Mouse (Mus musculus): ENCODE data around the gene Clic3. TPM values are rescaled to one million over a fixed set of nuclear protein-coding genes. Genes with fewer than 3 reads are reported as not detected.

Clic3 gene
- total and polyA plus RNA-seq, 3 experiments = 0.30 to 0.71 TPM; not detected in 1

DNA sequence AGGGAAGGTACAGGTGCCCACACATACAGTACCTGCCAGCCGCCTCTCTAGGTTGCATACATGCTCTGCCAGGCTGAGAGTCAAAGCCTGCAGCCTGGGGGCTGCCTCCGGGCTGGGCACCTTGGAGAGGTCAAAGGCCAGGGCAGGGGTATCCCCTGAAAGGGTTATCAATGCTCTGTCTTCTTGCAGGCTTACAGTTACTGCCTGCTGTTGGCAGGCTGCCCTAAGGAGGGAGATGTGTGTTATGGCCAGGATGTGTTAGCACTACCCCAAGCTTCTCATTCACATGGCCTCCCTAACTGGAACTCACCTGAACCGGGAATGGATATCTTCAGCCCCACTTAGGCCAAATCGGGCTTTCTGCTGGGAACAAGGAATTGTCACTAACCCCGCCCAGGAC is 3.5 kb downstream of the Clic3 start:
- H3K79me2 ChIP-seq (replicated peaks; ENCODE audit: control insufficient read depth, extremely low read depth, insufficient read depth, poor library complexity, severe bottlenecking) = peaks cover 2% of the 10 kb centered on the region; the same call in 1 of the 2 replicates
- DNase-seq (ENCODE audit: extremely low read depth) = no peak
- dilution Hi-C loops (cut with MboI; ENCODE audit: extremely low pct_ligation_motif_present, extremely low pct_unique_long_range_greater_than_20kb, low sequenced_read_pairs) (no loop called here), in situ Hi-C loops (cut with MboI; ENCODE audit: low pct_ligation_motif_present, low pct_unique_long_range_greater_than_20kb, low sequenced_read_pairs) (no loop called here)
- H3K4me1 ChIP-seq (ENCODE audit: control insufficient read depth in 1 of 2, insufficient read depth in 2 of 2) = peaks cover 21 to 38% of the 10 kb centered on the region in 2 experiments
- H3K4me3 ChIP-seq (replicated peaks in 1 of 3; ENCODE audit: low read depth in 2 of 3, low read length in 2 of 3, poor library complexity in 1 of 3) = peak overlapping the region; percentile 68 to 90 (median 74)
- no peak overlapping the region for H3K27ac ChIP-seq (ENCODE audit: insufficient read depth, low read depth)
- H3K4me2 ChIP-seq (ENCODE audit: insufficient read depth, low read depth, poor library complexity, severe bottlenecking) = peak overlapping the region; percentile 77
- TF ChIP-seq IRF4 (IDR thresholded peaks at IDR 0.05; ENCODE audit: low read depth, low read length) (no peak), USF2 (conservative IDR thresholded peaks at IDR 0.05; ENCODE audit: low read depth, low read length) (no peak), RAD21 (IDR thresholded peaks at IDR 0.05; ENCODE audit: low read depth, low read length) (no peak), CTCF (conservative IDR thresholded peaks at IDR 0.05 in 1 of 2, IDR thresholded peaks at IDR 0.05 in 1 of 2; ENCODE audit: low read depth in 2 of 2, low read length in 2 of 2) (no peak), MAFK (IDR thresholded peaks at IDR 0.05; ENCODE audit: insufficient replicate concordance, low read length) (no peak), TBP (conservative IDR thresholded peaks at IDR 0.05; ENCODE audit: low read depth, low read length) (no peak), JUND (conservative IDR thresholded peaks at IDR 0.05; ENCODE audit: low read depth, low read length) (no peak), USF1 (IDR thresholded peaks at IDR 0.05; ENCODE audit: low read depth, low read length) (no peak), ELF1 (IDR thresholded peaks at IDR 0.05; ENCODE audit: low read depth, low read length) (no peak), ETS1 (conservative IDR thresholded peaks at IDR 0.05; ENCODE audit: low read depth, low read length) (no peak), EP300 (IDR thresholded peaks at IDR 0.05; ENCODE audit: low read length) (no peak), E2F4 (IDR thresholded peaks at IDR 0.05; ENCODE audit: insufficient replicate concordance, low read depth, low read length) (no peak), ZC3H11A (IDR thresholded peaks at IDR 0.05; ENCODE audit: low read depth, low read length) (no peak)
- H3K27me3 ChIP-seq (replicated peaks) = no peaks in the 10 kb centered on the region
- no peaks in the 10 kb centered on the region for H3K9me3 ChIP-seq (replicated peaks; ENCODE audit: low read length)
- H3K36me3 ChIP-seq (replicated peaks in 1 of 2; ENCODE audit: control insufficient read depth in 1 of 2, insufficient read depth in 1 of 2, low read length in 1 of 2) = peaks cover 11 to 29% of the 10 kb centered on the region in 2 experiments
- H3K9ac ChIP-seq (ENCODE audit: insufficient read depth, low read depth) = peak overlapping the region; percentile 47

DNA sequence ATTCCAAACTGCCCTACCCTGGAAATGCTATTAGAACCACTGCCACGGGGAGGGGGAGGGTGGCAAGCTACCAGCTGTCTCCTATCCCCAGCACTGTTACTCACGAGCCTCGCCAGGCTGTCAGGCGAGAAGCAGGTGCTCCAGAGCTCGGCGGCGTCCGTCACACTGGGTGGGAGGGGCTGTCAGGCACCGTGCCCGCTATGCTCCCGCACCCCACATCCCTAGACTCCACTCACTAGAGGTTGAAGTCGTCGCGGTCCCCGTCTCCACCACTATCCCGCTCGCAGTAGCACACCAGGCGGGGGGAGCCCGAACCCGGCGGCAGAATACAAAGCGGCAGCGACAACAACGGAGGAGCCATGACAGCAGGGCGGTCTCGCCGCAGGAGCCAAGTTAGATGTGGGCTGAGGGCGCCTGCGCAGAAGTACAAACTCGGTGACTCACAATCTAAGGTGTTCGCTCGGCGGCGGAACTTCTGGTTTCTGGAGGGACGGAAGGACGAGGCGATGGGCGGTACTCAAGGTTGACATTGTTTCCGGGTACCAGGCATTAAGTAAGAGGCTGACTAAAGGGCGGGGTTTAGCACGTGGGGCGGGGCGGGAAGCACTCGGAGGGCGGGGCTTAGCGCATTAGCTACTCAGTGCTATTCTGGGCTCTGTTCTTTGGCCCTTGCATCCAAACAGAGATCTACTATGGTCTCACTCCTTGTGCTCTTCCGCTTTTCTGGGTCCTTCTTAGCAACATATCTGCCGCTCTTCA is 4.1 kb downstream of the Clic3 start, which contains the start of gene Paxx:
Gene Paxx, minus strand, starts transcription at position 544 of the 759 bp plus-strand sequence.
- peak; percentile 100 for DNase-seq (ENCODE audit: extremely low read depth)
- in situ Hi-C loops (cut with MboI; ENCODE audit: low pct_ligation_motif_present, low pct_unique_long_range_greater_than_20kb, low sequenced_read_pairs) (no loop called here), dilution Hi-C loops (cut with MboI; ENCODE audit: extremely low pct_ligation_motif_present, extremely low pct_unique_long_range_greater_than_20kb, low sequenced_read_pairs) (no loop called here)
- Histone ChIP-seq H3K79me2 (replicated peaks; ENCODE audit: control insufficient read depth, extremely low read depth, insufficient read depth, poor library complexity, severe bottlenecking) (peaks cover 2% of the 10 kb centered on the region; the same call in 1 of the 2 replicates), H3K27me3 (replicated peaks) (no peaks in the 10 kb centered on the region), H3K4me1 (ENCODE audit: control insufficient read depth in 1 of 2, insufficient read depth in 2 of 2) (peaks cover 27 to 43% of the 10 kb centered on the region in 2 experiments), H3K27ac (ENCODE audit: insufficient read depth, low read depth) (peak within 1 kb of the TSS; percentile 70), H3K9ac (ENCODE audit: insufficient read depth, low read depth) (peak within 1 kb of the TSS; percentile 47), H3K4me2 (ENCODE audit: insufficient read depth, low read depth, poor library complexity, severe bottlenecking) (peak within 1 kb of the TSS; percentile 77), H3K4me3 (replicated peaks in 1 of 3; ENCODE audit: low read depth in 2 of 3, low read length in 2 of 3, poor library complexity in 1 of 3) (peak within 1 kb of the TSS; percentile 68 to 90 (median 74)), H3K9me3 (replicated peaks; ENCODE audit: low read length) (no peaks in the 10 kb centered on the region), H3K36me3 (replicated peaks in 1 of 2; ENCODE audit: control insufficient read depth in 1 of 2, insufficient read depth in 1 of 2, low read length in 1 of 2) (peaks cover 11 to 27% of the 10 kb centered on the region in 2 experiments)
- TF ChIP-seq EP300 (IDR thresholded peaks at IDR 0.05; ENCODE audit: low read length) (no peak), MAFK (IDR thresholded peaks at IDR 0.05; ENCODE audit: insufficient replicate concordance, low read length) (no peak), CHD2 (IDR thresholded peaks at IDR 0.05; ENCODE audit: low read length) (no peak), USF2 (conservative IDR thresholded peaks at IDR 0.05; ENCODE audit: low read depth, low read length) (no peak), ZMIZ1 (IDR thresholded peaks at IDR 0.05; ENCODE audit: low read depth, low read length) (no peak; the same call in 1 of the 2 replicates), SMC3 (IDR thresholded peaks at IDR 0.05; ENCODE audit: low read depth, low read length) (no peak), NELFE (IDR thresholded peaks at IDR 0.05; ENCODE audit: low read depth, low read length) (peak; percentile 81), ETS1 (conservative IDR thresholded peaks at IDR 0.05; ENCODE audit: low read depth, low read length) (no peak; the same call in 1 of the 2 replicates), PAX5 (IDR thresholded peaks at IDR 0.05; ENCODE audit: low read length) (no peak), TBP (conservative IDR thresholded peaks at IDR 0.05; ENCODE audit: low read depth, low read length) (peak; percentile 76), GABPA (IDR thresholded peaks at IDR 0.05; ENCODE audit: insufficient replicate concordance, low read depth, low read length) (no peak), MYC (IDR thresholded peaks at IDR 0.05; ENCODE audit: low read depth, low read length) (no peak), IRF4 (IDR thresholded peaks at IDR 0.05; ENCODE audit: low read depth, low read length) (no peak), HCFC1 (IDR thresholded peaks at IDR 0.05; ENCODE audit: low read depth, low read length) (peak; percentile 74), TCF12 (IDR thresholded peaks at IDR 0.05; ENCODE audit: low read depth, low read length) (peak; percentile 44; the same call in 1 of the 2 replicates), RAD21 (IDR thresholded peaks at IDR 0.05; ENCODE audit: low read depth, low read length) (no peak), USF1 (IDR thresholded peaks at IDR 0.05; ENCODE audit: low read depth, low read length) (peak; percentile 20; the same call in 1 of the 2 replicates), JUND (conservative IDR thresholded peaks at IDR 0.05; ENCODE audit: low read depth, low read length) (no peak), SIN3A (IDR thresholded peaks at IDR 0.05; ENCODE audit: low read length) (peak; percentile 80; the same call in 1 of the 2 replicates), ZNF384 (IDR thresholded peaks at IDR 0.05; ENCODE audit: low read depth, low read length) (no peak), MXI1 (IDR thresholded peaks at IDR 0.05; ENCODE audit: low read depth, low read length) (peak; percentile 84), MAZ (IDR thresholded peaks at IDR 0.05; ENCODE audit: low read depth, low read length) (0 out of 2 replicates have a peak, but pooled peaks have one; percentile 32), UBTF (IDR thresholded peaks at IDR 0.05; ENCODE audit: low read depth, low read length) (no peak), NRF1 (IDR thresholded peaks at IDR 0.05; ENCODE audit: low read depth, low read length) (peak; percentile 84), E2F4 (IDR thresholded peaks at IDR 0.05; ENCODE audit: insufficient replicate concordance, low read depth, low read length) (peak; percentile 20; the same call in 1 of the 2 replicates)

Measured in CH12.LX (cell line).